Mouse (Mus musculus): ENCODE results near the gene Crtc3.

- TF ChIP-seq MAFK (IDR thresholded peaks at IDR 0.05; ENCODE audit: insufficient read depth, low read depth, low read length): no peak
- no peak for TF ChIP-seq HCFC1 (IDR thresholded peaks at IDR 0.05; ENCODE audit: borderline replicate concordance, insufficient read depth, low read length)
Observed at GRCm38 (mm10) chr7:80641497-80641896, 47.2 kb downstream of the Crtc3 start.

Data from ES-E14 (cell line).